Mouse (Mus musculus) G1E (cell line): ENCODE results near the gene Slc2a13. TPM values are rescaled to one million over a fixed set of nuclear protein-coding genes. Genes with fewer than 3 reads are reported as not detected.

ENCODE experiments used
- ATAC-seq: 2 replicates; pipeline ENCODE4 v1.8.0; 2016; ENCODE audit warnings: mild to moderate bottlenecking; ENCODE audit not compliant: insufficient number of reproducible peaks, poor library complexity, low FRiP score, severe bottlenecking; ENCODE audit errors: extremely low read depth
- DNase-seq: peaks from one replicate; pipeline ENCODE4 v3.0.0; 2012; ENCODE audit warnings: low spot score
- H3K27me3 ChIP-seq: 2 replicates; pipeline ENCODE4 v1.6.1; 2012; ENCODE audit warnings: mild to moderate bottlenecking, low read length, inconsistent platforms; ENCODE audit not compliant: insufficient read depth
- H3K36me3 ChIP-seq: replicated peaks from 2 replicates; pipeline ENCODE3; 2012; ENCODE audit warnings: mild to moderate bottlenecking, inconsistent platforms
- H3K4me1 ChIP-seq: 2 replicates; pipeline ENCODE4 v1.6.1; 2012; ENCODE audit warnings: low read depth, low read length, inconsistent platforms, mixed read lengths; ENCODE audit not compliant: insufficient read depth
- H3K4me3 ChIP-seq: 2 replicates; pipeline ENCODE4 v1.5.1; 2012; ENCODE audit warnings: low read depth, mild to moderate bottlenecking, inconsistent platforms, low read length, moderate library complexity, mixed read lengths
- H3K9me3 ChIP-seq: replicated peaks from 2 replicates; pipeline ENCODE4 v1.6.1; 2012; ENCODE audit warnings: inconsistent platforms
- CTCF ChIP-seq: IDR thresholded peaks from 2 replicates; pipeline ENCODE4 v1.5.1; 2012; ENCODE audit warnings: low read depth, low read length, inconsistent platforms, mixed read lengths
- GATA1 ChIP-seq: IDR thresholded peaks from 2 replicates; pipeline ENCODE4 v1.6.1; 2012; ENCODE audit warnings: borderline replicate concordance, low read length, inconsistent platforms, mixed read lengths
- GATA2 ChIP-seq: IDR thresholded peaks from 2 replicates; pipeline ENCODE4 v1.6.1; 2012; ENCODE audit warnings: low read depth, low read length, inconsistent platforms, borderline replicate concordance
- POLR2AphosphoS5 ChIP-seq: IDR thresholded peaks from 2 replicates; pipeline ENCODE4 v1.6.1; 2012; ENCODE audit warnings: low read depth, low read length, inconsistent platforms; ENCODE audit not compliant: insufficient replicate concordance
- TAL1 ChIP-seq: conservative IDR thresholded peaks from 2 replicates; pipeline ENCODE4 v1.6.1; 2012; ENCODE audit warnings: low read depth, low read length, inconsistent platforms, mixed read lengths
- polyA plus RNA-seq: library from polyadenylated mRNA; stranded (reverse); fragments of >175 nt; gene quantifications from 2 replicates; pipeline ENCODE4 v1.2.3, GENCODE M21; 2012
- total RNA-seq, 2 experiments: library from RNA; stranded (forward) in 1 of 2; stranded (reverse) in 1 of 2; fragments of 200-1000 nt in 1 of 2; fragments of >200 nt in 1 of 2; fragmentation: Nextera tagmentation in 1 of 2; gene quantifications; 2 replicates each; pipeline ENCODE4 v1.2.3; 2014 to 2017

Gene Slc2a13
- total and polyA plus RNA-seq, 3 experiments, result 0.05 TPM; not detected in 2

GRCm38 (mm10) chr15:91316964-91317363, 256.1 kb downstream of the Slc2a13 start:
- Histone ChIP-seq H3K4me1 (no peaks in the 10 kb centered on the region), H3K4me3 (no peak overlapping the region), H3K9me3 (peaks cover 30% of the 10 kb centered on the region), H3K36me3 (no peaks in the 10 kb centered on the region), H3K27me3 (no peaks in the 10 kb centered on the region)
- no peak for ATAC-seq
- DNase-seq, result no peak
- no peak for TF ChIP-seq GATA2
- no peak for TF ChIP-seq POLR2AphosphoS5
- TF ChIP-seq TAL1, result no peak
- no peak for TF ChIP-seq GATA1

GRCm38 (mm10) chr15:91314402-91315318, 258.4 kb downstream of the Slc2a13 start:
- no peaks in the 10 kb centered on the region for H3K36me3 ChIP-seq
- peaks cover 22% of the 10 kb centered on the region for H3K9me3 ChIP-seq
- no peak for ATAC-seq
- no peaks in the 10 kb centered on the region for H3K27me3 ChIP-seq
- TF ChIP-seq GATA2 (no peak), TAL1 (no peak), GATA1 (no peak), POLR2AphosphoS5 (no peak), CTCF (no peak)
- H3K4me3 ChIP-seq, result no peak overlapping the region
- no peak for DNase-seq
- H3K4me1 ChIP-seq, result no peaks in the 10 kb centered on the region

GRCm38 (mm10) chr15:91304296-91304852, 268.7 kb downstream of the Slc2a13 start:
- H3K4me1 ChIP-seq, result no peaks in the 10 kb centered on the region
- H3K27me3 ChIP-seq, result no peaks in the 10 kb centered on the region
- ATAC-seq, result no peak
- no peak for DNase-seq
- no peaks in the 10 kb centered on the region for H3K36me3 ChIP-seq
- peaks cover 32% of the 10 kb centered on the region for H3K9me3 ChIP-seq
- TF ChIP-seq CTCF (no peak), GATA1 (no peak), POLR2AphosphoS5 (no peak), TAL1 (no peak), GATA2 (no peak)
- H3K4me3 ChIP-seq, result no peak overlapping the region

GRCm38 (mm10) chr15:91301366-91301765, 271.7 kb downstream of the Slc2a13 start:
- H3K4me3 ChIP-seq, result no peak overlapping the region
- TF ChIP-seq GATA1 (no peak), TAL1 (no peak), CTCF (peak; percentile 17; the same call in 1 of the 2 replicates)
- no peaks in the 10 kb centered on the region for H3K27me3 ChIP-seq
- ATAC-seq (no peak), DNase-seq (no peak)
- H3K4me1 ChIP-seq, result no peaks in the 10 kb centered on the region
- H3K36me3 ChIP-seq, result no peaks in the 10 kb centered on the region
- peaks cover 37% of the 10 kb centered on the region for H3K9me3 ChIP-seq

GRCm38 (mm10) chr15:91299319-91299835, 273.7 kb downstream of the Slc2a13 start:
- H3K9me3 ChIP-seq, result peaks cover 38% of the 10 kb centered on the region
- H3K27me3 ChIP-seq, result no peaks in the 10 kb centered on the region
- no peak overlapping the region for H3K4me3 ChIP-seq
- TF ChIP-seq POLR2AphosphoS5 (no peak), TAL1 (no peak), CTCF (no peak), GATA1 (no peak), GATA2 (no peak)
- ATAC-seq (no peak), DNase-seq (no peak)
- H3K4me1 ChIP-seq, result no peaks in the 10 kb centered on the region
- no peaks in the 10 kb centered on the region for H3K36me3 ChIP-seq

GRCm38 (mm10) chr15:91283418-91283817, 289.6 kb downstream of the Slc2a13 start:
- H3K9me3 ChIP-seq, result peaks cover 43% of the 10 kb centered on the region

More at GRCm38 (mm10) chr15:91283418-91283817, 289.6 kb downstream of the Slc2a13 start:
- Histone ChIP-seq H3K36me3 (no peaks in the 10 kb centered on the region), H3K27me3 (no peaks in the 10 kb centered on the region), H3K4me3 (no peak overlapping the region), H3K4me1 (no peaks in the 10 kb centered on the region)
- TF ChIP-seq POLR2AphosphoS5 (no peak), GATA2 (no peak), TAL1 (no peak), CTCF (no peak), GATA1 (no peak)
- DNase-seq, result no peak
- ATAC-seq, result no peak
